33 mouse cellular contexts compared by ENCODE assay signal in genomic region chr14:122548421-122548820, GRCm38 (mm10). TPM values are rescaled to one million over a fixed set of nuclear protein-coding genes. Genes with fewer than 3 reads are reported as not detected.
DNase-seq lines count a peak whose midpoint lies in the region; ATAC-seq and TF ChIP-seq lines count a peak whose summit lies in the region.
"Had no signal": no experiment of that assay in that cellular context is flagged by ENCODE, and none has a peak within 500 bp of the region (broad histone marks: within the 10 kb centered on the region; RNA-seq: fewer than 3 reads in every experiment).

No protein-coding gene starts in this region.

- DNase-seq in cerebellum, postnatal 10 days = peak; percentile 12 to 16
- DNase-seq in cerebellum, postnatal 4 days (ENCODE audit: low spot score in 2 of 2) = no peak
- DNase-seq in kidney, adult 8-10 months = peak; percentile 28 to 51
- DNase-seq in liver, adult 2 months (ENCODE audit: extremely low read depth, low read depth, low spot score) = peak; percentile 99
- no peak for DNase-seq in liver
- peak; percentile 42 to 43 for DNase-seq in kidney, postnatal 36 days
- DNase-seq: adrenal gland, postnatal 25 days; B cell, adult 2 months; cerebellum, adult 11-12 months; cerebellum, adult 8-10 months; forebrain, postnatal 0 days; gastrocnemius, adult 2 months; gastrocnemius, postnatal 14 days; heart, adult 11 months; heart, postnatal 36 days had no signal

- no peaks in the 10 kb centered on the region for H3K9me3 ChIP-seq in kidney, embryonic 15.5 days (replicated peaks)
- H3K9me3 ChIP-seq: embryonic facial prominence, embryonic 12.5 days; embryonic facial prominence, embryonic 15.5 days; hindbrain, embryonic 10.5 days; hindbrain, embryonic 13.5 days had no signal

- H3K4me1 ChIP-seq in kidney, embryonic 15.5 days = no peaks in the 10 kb centered on the region
- H3K4me1 ChIP-seq in liver, adult 2 months (ENCODE audit: control insufficient read depth, insufficient read depth, low read length) = no peaks in the 10 kb centered on the region; the same call in 1 of the 2 replicates
- H3K4me1 ChIP-seq: embryonic facial prominence, embryonic 12.5 days; embryonic facial prominence, embryonic 15.5 days; hindbrain, embryonic 10.5 days; hindbrain, embryonic 13.5 days had no signal

- H3K79me2 ChIP-seq in liver, adult 2 months (ENCODE audit: control insufficient read depth, insufficient read depth, low read length) = peaks cover 29% of the 10 kb centered on the region

- no peaks in the 10 kb centered on the region for H3K27me3 ChIP-seq in kidney, embryonic 15.5 days
- H3K27me3 ChIP-seq in liver, adult 2 months (ENCODE audit: control insufficient read depth, insufficient read depth, low read length) = no peaks in the 10 kb centered on the region
- H3K27me3 ChIP-seq: CH12.LX; embryonic facial prominence, embryonic 12.5 days; embryonic facial prominence, embryonic 15.5 days; hindbrain, embryonic 13.5 days; Patski had no signal

- H3K27ac ChIP-seq in kidney, embryonic 15.5 days = no peak overlapping the region
- peak overlapping the region; percentile 35; the same call in 1 of the 2 replicates for H3K27ac ChIP-seq in liver, adult 2 months (replicated peaks; ENCODE audit: insufficient read depth, low read depth, low read length)
- H3K27ac ChIP-seq: embryonic facial prominence, embryonic 12.5 days; embryonic facial prominence, embryonic 15.5 days; gastrocnemius, adult 2 months; hindbrain, embryonic 10.5 days; hindbrain, embryonic 13.5 days had no signal

- TF ChIP-seq CTCF in liver, adult 2 months (IDR thresholded peaks at IDR 0.05; ENCODE audit: low read depth, low read length) = no peak

- no peaks in the 10 kb centered on the region for H3K36me3 ChIP-seq in kidney, embryonic 15.5 days
- peaks cover 4% of the 10 kb centered on the region; the same call in 1 of the 2 replicates for H3K36me3 ChIP-seq in liver, adult 2 months (ENCODE audit: control insufficient read depth, insufficient read depth, low read length)
- H3K36me3 ChIP-seq: embryonic facial prominence, embryonic 12.5 days; embryonic facial prominence, embryonic 15.5 days; hindbrain, embryonic 10.5 days; hindbrain, embryonic 13.5 days had no signal

- no peak overlapping the region for H3K9ac ChIP-seq in kidney, embryonic 15.5 days
- no peak overlapping the region for H3K9ac ChIP-seq in liver, adult 2 months (ENCODE audit: low read depth, low read length)
- H3K9ac ChIP-seq: embryonic facial prominence, embryonic 12.5 days; embryonic facial prominence, embryonic 15.5 days; forebrain, postnatal 0 days; hindbrain, embryonic 13.5 days had no signal

- H3K4me3 ChIP-seq in kidney, embryonic 15.5 days (replicated peaks) = no peak overlapping the region
- no peak overlapping the region for H3K4me3 ChIP-seq in liver, adult 2 months (ENCODE audit: insufficient read depth, low read depth, low read length)
- H3K4me3 ChIP-seq: embryonic facial prominence, embryonic 12.5 days; embryonic facial prominence, embryonic 15.5 days; gastrocnemius, adult 2 months; hindbrain, embryonic 10.5 days; hindbrain, embryonic 13.5 days had no signal

- WGBS in kidney, embryonic 15.5 days = 80% methylated on average over 1 of the region's 1 CpGs
- WGBS in liver, adult 2 months = 23% methylated on average over 1 of the region's 1 CpGs

- H3K4me2 ChIP-seq in kidney, embryonic 15.5 days = no peak overlapping the region
- H3K4me2 ChIP-seq: embryonic facial prominence, embryonic 12.5 days; embryonic facial prominence, embryonic 15.5 days; heart, embryonic 11.5 days; hindbrain, embryonic 13.5 days had no signal

- ATAC-seq in kidney, embryonic 15.5 days (replicated peaks; ENCODE audit: low FRiP score) = no peak
- ATAC-seq: forebrain, embryonic 14.5 days; forebrain, postnatal 0 days; hindbrain, embryonic 16.5 days; Patski had no signal

- TF ChIP-seq POLR2A in liver, adult 2 months (IDR thresholded peaks at IDR 0.05; ENCODE audit: extremely low read depth, insufficient read depth, low read length) = no peak

RNA-seq across cellular contexts. Expression of gene Pcca, which starts 14.3 kb away (rescaled TPM):
- 23.6 and 23.9 TPM in 2 replicates for polyA plus RNA-seq in kidney, embryonic 15.5 days (2015; fragmentation: Nextera tagmentation; extraction: Ambion mirVana)
- 46.7 and 54.1 TPM in 2 replicates for total RNA-seq in liver, adult 2 months (2014; rRNA removed)
- 26.3 and 28.8 TPM in 2 replicates for polyA plus RNA-seq in liver, adult 2 months (2012; rRNA removed)

RNA-seq across cellular contexts. Expression of gene Gm10837, which starts 58.0 kb away (rescaled TPM):
- polyA plus RNA-seq in kidney, embryonic 15.5 days (2015; fragmentation: Nextera tagmentation; extraction: Ambion mirVana) = not detected in 2 replicates
- not detected in 2 replicates for total RNA-seq in liver, adult 2 months (2014; rRNA removed)
- polyA plus RNA-seq in liver, adult 2 months (2012; rRNA removed) = not detected in 2 replicates
- total RNA-seq: adrenal gland, adult 18-20 months; adrenal gland, postnatal 25 days; CH12.LX; common myeloid progenitor, adult 5-6 weeks; gastrocnemius, adult 2 months; gastrocnemius, postnatal 14 days; gastrocnemius, postnatal 4 days; heart, adult 8-10 months; heart, postnatal 36 days had no signal
- polyA plus RNA-seq: embryonic facial prominence, embryonic 12.5 days; embryonic facial prominence, embryonic 15.5 days; frontal cortex, adult 2 months; G1E; heart, embryonic 14.5 days; heart, postnatal 0 days; Patski had no signal

Comparison
In these comparisons a context has a peak if more than half of its experiments do, and no peak if none do; other contexts are left out.
1. DNase-seq: peak in cerebellum, postnatal 10 days (2 of 2), kidney, adult 8-10 months (2 of 2), liver, adult 2 months (single experiment) and kidney, postnatal 36 days (2 of 2); none in cerebellum, postnatal 4 days (0 of 2) and liver (single experiment).